Mouse (Mus musculus) MEL (cell line): Measurements from ENCODE around the gene Tmprss11b. TPM values are rescaled to one million over a fixed set of nuclear protein-coding genes. Genes with fewer than 3 reads are reported as not detected.

Experiments
- DNase-seq: peaks from one replicate; pipeline ENCODE4 v3.0.0; 2011; ENCODE audit warnings: low read depth, low spot score
- H3K27ac ChIP-seq: 2 replicates; pipeline ENCODE4 v1.5.1; 2012; ENCODE audit warnings: low read depth, mild to moderate bottlenecking, control low read depth, low read length, moderate library complexity; ENCODE audit not compliant: control insufficient read depth
- H3K27me3 ChIP-seq, 2 experiments: fragments of 150-350 bp in 1 of 2; sonication (generic) in 1 of 2; 2 replicates each; pipeline ENCODE4 v1.6.1; 2012; ENCODE audit warnings: low read length in 2 of 2, mild to moderate bottlenecking in 2 of 2, improper control_type of control experiment in 1 of 2, moderate library complexity in 1 of 2; ENCODE audit not compliant: insufficient read depth in 2 of 2, control insufficient read depth in 1 of 2
- H3K36me3 ChIP-seq, 2 experiments: 2 replicates each; pipeline ENCODE4 v1.6.1; 2012 to 2014; ENCODE audit warnings: low read length in 2 of 2, improper control_type of control experiment in 1 of 2, inconsistent platforms in 1 of 2, mild to moderate bottlenecking in 1 of 2; ENCODE audit not compliant: insufficient read depth in 2 of 2, control insufficient read depth in 1 of 2
- H3K4me1 ChIP-seq, 2 experiments: fragments of 150-350 bp in 1 of 2; sonication (generic) in 1 of 2; 2 replicates each; pipeline ENCODE4 v1.6.1; 2012; ENCODE audit warnings: low read length in 2 of 2, improper control_type of control experiment in 1 of 2, mild to moderate bottlenecking in 1 of 2; ENCODE audit not compliant: insufficient read depth in 2 of 2, control insufficient read depth in 1 of 2
- H3K4me3 ChIP-seq, 2 experiments: fragments of 150-350 bp in 1 of 2; sonication (generic) in 1 of 2; 2 replicates each; pipeline ENCODE4 v1.5.1; 2012; ENCODE audit warnings: low read depth in 2 of 2, low read length in 2 of 2, mild to moderate bottlenecking in 2 of 2, moderate library complexity in 2 of 2, control low read depth in 1 of 2, improper control_type of control experiment in 1 of 2; ENCODE audit not compliant: control insufficient read depth in 1 of 2, insufficient read depth in 1 of 2
- H3K79me2 ChIP-seq: 2 replicates; pipeline ENCODE4 v1.6.1; 2012; ENCODE audit warnings: mild to moderate bottlenecking, low read length, moderate library complexity; ENCODE audit not compliant: control insufficient read depth, poor library complexity, insufficient read depth
- H3K9ac ChIP-seq: 2 replicates; pipeline ENCODE4 v1.6.1; 2012; ENCODE audit warnings: low read depth, mild to moderate bottlenecking, control low read depth, low read length, moderate library complexity; ENCODE audit not compliant: control insufficient read depth, poor library complexity, severe bottlenecking
- H3K9me3 ChIP-seq: fragments of 150-350 bp; sonication (generic); replicated peaks from 2 replicates; pipeline ENCODE4 v1.6.1; 2012; ENCODE audit warnings: mild to moderate bottlenecking, low read length, improper control_type of control experiment, moderate library complexity; ENCODE audit not compliant: insufficient read depth
- BHLHE40 ChIP-seq: IDR thresholded peaks from 2 replicates; pipeline ENCODE4 v1.6.1; 2012; ENCODE audit warnings: low read depth, mild to moderate bottlenecking, inconsistent platforms, low read length, improper control_type of control experiment, borderline replicate concordance
- CTCF ChIP-seq, 3 experiments: IDR thresholded peaks in 2 of 3; conservative IDR thresholded peaks in 1 of 3; 2 replicates each; pipeline ENCODE4 v1.5.1; 2011 to 2012; ENCODE audit warnings: low read length in 3 of 3, low read depth in 2 of 3, mild to moderate bottlenecking in 2 of 3, improper control_type of control experiment in 1 of 3, inconsistent platforms in 1 of 3, mixed read lengths in 1 of 3, moderate library complexity in 1 of 3; ENCODE audit not compliant: control insufficient read depth in 1 of 3, insufficient read depth in 1 of 3, poor library complexity in 1 of 3, severe bottlenecking in 1 of 3
- ELF1 ChIP-seq: IDR thresholded peaks from 2 replicates; pipeline ENCODE4 v1.6.1; 2014; ENCODE audit warnings: low read depth, mild to moderate bottlenecking, inconsistent platforms, low read length, improper control_type of control experiment, moderate library complexity
- GATA1 ChIP-seq: IDR thresholded peaks from 2 replicates; pipeline ENCODE4 v1.6.1; 2011; ENCODE audit warnings: low read depth, low read length, improper control_type of control experiment
- KAT2A ChIP-seq: conservative IDR thresholded peaks from 2 replicates; pipeline ENCODE4 v1.6.1; 2012; ENCODE audit warnings: low read depth, low read length, improper control_type of control experiment, inconsistent platforms
- MAFK ChIP-seq: IDR thresholded peaks from 2 replicates; pipeline ENCODE4 v1.6.1; 2011; ENCODE audit warnings: low read depth, mild to moderate bottlenecking, low read length, improper control_type of control experiment, borderline replicate concordance
- MAX ChIP-seq: IDR thresholded peaks from 2 replicates; pipeline ENCODE4 v1.6.1; 2011; ENCODE audit warnings: low read length, improper control_type of control experiment
- MYB ChIP-seq: IDR thresholded peaks from 2 replicates; pipeline ENCODE4 v1.6.1; 2011; ENCODE audit warnings: mild to moderate bottlenecking, low read depth, low read length, improper control_type of control experiment
- MYC ChIP-seq: IDR thresholded peaks from 2 replicates; pipeline ENCODE4 v1.6.1; 2011; ENCODE audit warnings: low read depth, mild to moderate bottlenecking, low read length, improper control_type of control experiment, moderate library complexity
- NELFE ChIP-seq: IDR thresholded peaks from 2 replicates; pipeline ENCODE4 v1.6.1; 2011; ENCODE audit warnings: low read depth, low read length, improper control_type of control experiment
- NRF1 ChIP-seq: IDR thresholded peaks from 2 replicates; pipeline ENCODE4 v1.6.1; 2014; ENCODE audit warnings: low read depth, mild to moderate bottlenecking, inconsistent platforms, low read length, improper control_type of control experiment, moderate library complexity; ENCODE audit not compliant: poor library complexity, insufficient read depth, severe bottlenecking
- POLR2A ChIP-seq, 2 experiments: IDR thresholded peaks; 2 replicates each; pipeline ENCODE4 v1.6.1; 2011 to 2012; ENCODE audit warnings: low read length in 2 of 2, mild to moderate bottlenecking in 2 of 2, control low read depth in 1 of 2, improper control_type of control experiment in 1 of 2, low read depth in 1 of 2, moderate library complexity in 1 of 2; ENCODE audit not compliant: control insufficient read depth in 1 of 2, insufficient read depth in 1 of 2, poor library complexity in 1 of 2
- POLR2AphosphoS2 ChIP-seq: IDR thresholded peaks from 2 replicates; pipeline ENCODE4 v1.6.1; 2011; ENCODE audit warnings: low read length, improper control_type of control experiment
- POLR2AphosphoS5 ChIP-seq: IDR thresholded peaks from 2 replicates; pipeline ENCODE4 v1.6.1; 2012; ENCODE audit warnings: low read depth, borderline replicate concordance, mild to moderate bottlenecking, inconsistent platforms, low read length, moderate library complexity, mixed read lengths
- RAD21 ChIP-seq: IDR thresholded peaks from 2 replicates; pipeline ENCODE4 v1.6.1; 2011; ENCODE audit warnings: mild to moderate bottlenecking, low read depth, low read length, improper control_type of control experiment
- SIN3A ChIP-seq: IDR thresholded peaks from 2 replicates; pipeline ENCODE4 v1.6.1; 2012; ENCODE audit warnings: low read length, improper control_type of control experiment, inconsistent platforms
- SMC3 ChIP-seq: IDR thresholded peaks from 2 replicates; pipeline ENCODE4 v1.6.1; 2011; ENCODE audit warnings: low read depth, low read length, improper control_type of control experiment
- TBP ChIP-seq: IDR thresholded peaks from 2 replicates; pipeline ENCODE4 v1.8.0; 2011; ENCODE audit warnings: low read depth, low read length, improper control_type of control experiment
- TCF12 ChIP-seq: IDR thresholded peaks from 2 replicates; pipeline ENCODE4 v1.6.1; 2014; ENCODE audit warnings: low read depth, mild to moderate bottlenecking, inconsistent platforms, low read length, improper control_type of control experiment, moderate library complexity
- UBTF ChIP-seq: IDR thresholded peaks from 2 replicates; pipeline ENCODE4 v1.6.1; 2012; ENCODE audit warnings: low read depth, mild to moderate bottlenecking, inconsistent platforms, low read length, improper control_type of control experiment, moderate library complexity, borderline replicate concordance; ENCODE audit not compliant: insufficient read depth
- USF1 ChIP-seq: IDR thresholded peaks from 2 replicates; pipeline ENCODE4 v1.6.1; 2014; ENCODE audit warnings: low read depth, mild to moderate bottlenecking, inconsistent platforms, low read length, improper control_type of control experiment, moderate library complexity
- USF2 ChIP-seq, 2 experiments: IDR thresholded peaks; 2 replicates each; pipeline ENCODE4 v1.6.1; 2011 to 2012; ENCODE audit warnings: improper control_type of control experiment in 2 of 2, low read length in 2 of 2, borderline replicate concordance in 1 of 2, inconsistent platforms in 1 of 2, low read depth in 1 of 2, mild to moderate bottlenecking in 1 of 2; ENCODE audit not compliant: insufficient read depth in 1 of 2
- ZC3H11A ChIP-seq: IDR thresholded peaks from 2 replicates; pipeline ENCODE4 v1.6.1; 2012; ENCODE audit warnings: low read depth, mild to moderate bottlenecking, inconsistent platforms, low read length, improper control_type of control experiment
- ZMIZ1 ChIP-seq: IDR thresholded peaks from 2 replicates; pipeline ENCODE4 v1.6.1; 2012; ENCODE audit warnings: low read depth, mild to moderate bottlenecking, inconsistent platforms, low read length, improper control_type of control experiment, moderate library complexity
- ZNF384 ChIP-seq: IDR thresholded peaks from 2 replicates; pipeline ENCODE4 v1.6.1; 2012; ENCODE audit warnings: low read depth, mild to moderate bottlenecking, inconsistent platforms, low read length, improper control_type of control experiment
- polyA plus RNA-seq, 2 experiments: library from polyadenylated mRNA; stranded (reverse) in 1 of 2; unstranded in 1 of 2; fragments of >175 nt in 1 of 2; fragments of >200 nt in 1 of 2; gene quantifications; 2 replicates each; pipeline versions ENCODE4 v1.2.1 to v1.2.4; 2012; ENCODE audit warnings: low replicate concordance in 2 of 2, low read depth in 1 of 2; ENCODE audit not compliant: insufficient read length in 2 of 2, insufficient read depth in 1 of 2, missing spikeins in 1 of 2
- total RNA-seq: library from RNA; depleted of rRNA; stranded (reverse); fragments of 300-350 nt; gene quantifications from 2 replicates; pipeline ENCODE4 v1.2.3, GENCODE M21; 2012; rRNA removed

The Tmprss11b gene
- total RNA-seq (not detected in 2 replicates), polyA plus RNA-seq (not detected)

DNA sequence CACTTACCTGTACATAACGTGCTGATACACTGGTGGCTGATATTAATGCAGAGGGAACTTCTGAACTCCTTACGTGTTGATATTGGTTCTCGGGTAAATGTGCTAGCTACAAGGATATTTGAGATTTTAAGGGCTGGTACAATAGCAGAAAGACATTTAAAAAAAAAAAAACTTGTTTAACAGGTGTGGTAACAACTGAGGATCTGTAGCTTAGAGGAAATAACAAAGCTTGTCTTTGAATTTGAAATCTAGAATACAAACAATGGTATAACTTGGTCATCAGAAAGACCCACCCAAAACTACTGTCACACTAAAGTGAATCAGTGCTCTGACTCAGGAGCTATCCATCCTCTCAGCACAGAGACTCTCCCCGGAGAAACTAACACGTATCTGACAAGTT lies at the start of gene Tmprss11b:
Gene Tmprss11b, minus strand, starts transcription at position 101 of the 400 bp plus-strand sequence.
- no peaks in the 10 kb centered on the region for H3K79me2 ChIP-seq
- H3K9me3 ChIP-seq: no peaks in the 10 kb centered on the region
- H3K27me3 ChIP-seq: no peaks in the 10 kb centered on the region
- no peak within 1 kb of the TSS for H3K27ac ChIP-seq
- TF ChIP-seq TBP (no peak), GATA1 (no peak), CTCF (IDR thresholded peaks at IDR 0.05 in 2 of 3, conservative IDR thresholded peaks at IDR 0.05 in 1 of 3; ENCODE audit: control insufficient read depth in 1 of 3, insufficient read depth in 1 of 3, low read depth in 2 of 3, low read length in 3 of 3, poor library complexity in 1 of 3, severe bottlenecking in 1 of 3) (no peak), MAFK (no peak), POLR2AphosphoS5 (no peak), TCF12 (no peak), USF1 (no peak), MYC (no peak), MAX (no peak), USF2 (IDR thresholded peaks at IDR 0.05; ENCODE audit: borderline replicate concordance in 1 of 2, insufficient read depth in 1 of 2, low read depth in 1 of 2, low read length in 2 of 2) (no peak), BHLHE40 (no peak), NRF1 (no peak), KAT2A (no peak), NELFE (no peak), ZMIZ1 (no peak)
- H3K4me1 ChIP-seq: no peaks in the 10 kb centered on the region
- no peak within 1 kb of the TSS for H3K4me3 ChIP-seq
- H3K36me3 ChIP-seq: no peaks in the 10 kb centered on the region
- no peak for DNase-seq
- no peak within 1 kb of the TSS for H3K9ac ChIP-seq

DNA sequence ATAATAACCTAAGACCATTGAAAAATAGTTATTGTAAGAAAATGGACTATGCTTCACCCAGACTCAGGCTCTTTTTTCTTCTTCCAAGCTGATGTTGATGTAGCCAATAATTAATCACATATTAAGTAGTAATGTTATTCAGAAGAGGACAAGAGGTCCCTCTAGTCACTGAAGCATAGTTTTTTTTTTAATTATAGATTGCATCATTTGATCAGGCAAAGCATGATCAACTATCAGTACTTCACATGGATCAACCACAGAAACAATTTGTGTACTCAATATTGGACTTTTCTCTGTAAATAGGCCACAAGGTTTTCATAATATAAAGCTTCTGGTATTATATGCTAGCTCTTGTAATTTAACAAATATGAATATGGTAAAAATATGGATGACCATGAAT lies 48.9 kb upstream of the Tmprss11b start:
- DNase-seq: no peak
- H3K9ac ChIP-seq: no peak overlapping the region
- H3K36me3 ChIP-seq: no peaks in the 10 kb centered on the region
- no peaks in the 10 kb centered on the region for H3K79me2 ChIP-seq
- no peaks in the 10 kb centered on the region for H3K4me1 ChIP-seq
- no peaks in the 10 kb centered on the region for H3K9me3 ChIP-seq
- H3K4me3 ChIP-seq: no peak overlapping the region
- H3K27me3 ChIP-seq: no peaks in the 10 kb centered on the region
- no peak for TF ChIP-seq RAD21
- no peak for TF ChIP-seq BHLHE40
- TF ChIP-seq ZC3H11A: no peak
- no peak for TF ChIP-seq MYB
- TF ChIP-seq ZMIZ1: no peak
- TF ChIP-seq MAFK: no peak
- no peak for TF ChIP-seq ZNF384
- TF ChIP-seq ELF1: no peak
- no peak for TF ChIP-seq POLR2AphosphoS2
- no peak for TF ChIP-seq UBTF
- no peak for TF ChIP-seq SIN3A
- TF ChIP-seq SMC3: no peak
- no peak for TF ChIP-seq USF1
- no peak for TF ChIP-seq POLR2A (IDR thresholded peaks at IDR 0.05; ENCODE audit: control insufficient read depth in 1 of 2, insufficient read depth in 1 of 2, low read depth in 1 of 2, low read length in 2 of 2, poor library complexity in 1 of 2)
- no peak for TF ChIP-seq KAT2A
- TF ChIP-seq TCF12: no peak
- no peak overlapping the region for H3K27ac ChIP-seq
